Mouse (Mus musculus): ENCODE measurements around the gene Ripply3. TPM values are rescaled to one million over a fixed set of nuclear protein-coding genes. Genes with fewer than 3 reads are reported as not detected.

Ripply3 gene
- polyA plus RNA-seq, 1 experiment from 2014 or later, result 73.9 TPM

GRCm38 (mm10) chr16:94356046-94356445 is 27.8 kb downstream of the Ripply3 start:
- Histone ChIP-seq H3K4me3 (ENCODE audit: low read depth, low read length) (no peak overlapping the region), H3K4me2 (replicated peaks; ENCODE audit: low read depth, low read length) (no peak overlapping the region), H3K9me3 (ENCODE audit: low read length) (no peaks in the 10 kb centered on the region), H3K27ac (ENCODE audit: low read length) (no peak overlapping the region), H3K4me1 (ENCODE audit: insufficient read depth, low read depth, low read length) (no peaks in the 10 kb centered on the region), H3K27me3 (replicated peaks; ENCODE audit: insufficient read depth, low read length) (no peaks in the 10 kb centered on the region), H3K9ac (replicated peaks; ENCODE audit: low read depth) (no peak overlapping the region), H3K36me3 (ENCODE audit: insufficient read depth, low read length) (no peaks in the 10 kb centered on the region)
- DNase-seq (ENCODE audit: low spot score), result no peak
- TF ChIP-seq CTCF (IDR thresholded peaks at IDR 0.05) (no peak), EP300 (IDR thresholded peaks at IDR 0.05) (no peak)
- 19% methylated on average over 7 of the region's 7 CpGs for WGBS
- no peak for ATAC-seq

- no peak overlapping the region for H3K9ac ChIP-seq (replicated peaks; ENCODE audit: low read depth)
- no peaks in the 10 kb centered on the region for H3K36me3 ChIP-seq (ENCODE audit: insufficient read depth, low read length)
- DNase-seq (ENCODE audit: low spot score), result no peak
- no peak for ATAC-seq
- no peaks in the 10 kb centered on the region for H3K4me1 ChIP-seq (ENCODE audit: insufficient read depth, low read depth, low read length)
- WGBS, result 41% methylated on average over 11 of the region's 11 CpGs
- TF ChIP-seq CTCF (IDR thresholded peaks at IDR 0.05) (no peak), EP300 (IDR thresholded peaks at IDR 0.05) (no peak)
- H3K27ac ChIP-seq (ENCODE audit: low read length), result no peak overlapping the region
- no peak overlapping the region for H3K4me2 ChIP-seq (replicated peaks; ENCODE audit: low read depth, low read length)
- H3K9me3 ChIP-seq (ENCODE audit: low read length), result no peaks in the 10 kb centered on the region
- no peak overlapping the region for H3K4me3 ChIP-seq (ENCODE audit: low read depth, low read length)
- H3K27me3 ChIP-seq (replicated peaks; ENCODE audit: insufficient read depth, low read length), result no peaks in the 10 kb centered on the region
Observed at GRCm38 (mm10) chr16:94356776-94357494, 28.7 kb downstream of the Ripply3 start.

GRCm38 (mm10) chr16:94358091-94358490 is 29.9 kb downstream of the Ripply3 start:
- ATAC-seq, result no peak
- Histone ChIP-seq H3K9me3 (ENCODE audit: low read length) (no peaks in the 10 kb centered on the region), H3K4me3 (ENCODE audit: low read depth, low read length) (no peak overlapping the region), H3K36me3 (ENCODE audit: insufficient read depth, low read length) (no peaks in the 10 kb centered on the region), H3K9ac (replicated peaks; ENCODE audit: low read depth) (no peak overlapping the region), H3K4me1 (ENCODE audit: insufficient read depth, low read depth, low read length) (no peaks in the 10 kb centered on the region), H3K4me2 (replicated peaks; ENCODE audit: low read depth, low read length) (no peak overlapping the region), H3K27ac (ENCODE audit: low read length) (no peak overlapping the region), H3K27me3 (replicated peaks; ENCODE audit: insufficient read depth, low read length) (no peaks in the 10 kb centered on the region)
- TF ChIP-seq EP300 (IDR thresholded peaks at IDR 0.05) (no peak), CTCF (IDR thresholded peaks at IDR 0.05) (no peak)
- DNase-seq (ENCODE audit: low spot score), result no peak
- 78% methylated on average over 3 of the region's 3 CpGs for WGBS

- H3K4me2 ChIP-seq (replicated peaks; ENCODE audit: low read depth, low read length), result no peak overlapping the region
- no peak overlapping the region for H3K4me3 ChIP-seq (ENCODE audit: low read depth, low read length)
- H3K36me3 ChIP-seq (ENCODE audit: insufficient read depth, low read length), result no peaks in the 10 kb centered on the region
- no peak overlapping the region for H3K9ac ChIP-seq (replicated peaks; ENCODE audit: low read depth)
- H3K27ac ChIP-seq (ENCODE audit: low read length), result no peak overlapping the region
- H3K4me1 ChIP-seq (ENCODE audit: insufficient read depth, low read depth, low read length), result no peaks in the 10 kb centered on the region
- 80% methylated on average over 13 of the region's 13 CpGs for WGBS
- ATAC-seq (no peak), DNase-seq (ENCODE audit: low spot score) (no peak)
- TF ChIP-seq EP300 (IDR thresholded peaks at IDR 0.05) (no peak), CTCF (IDR thresholded peaks at IDR 0.05) (no peak)
- H3K27me3 ChIP-seq (replicated peaks; ENCODE audit: insufficient read depth, low read length), result no peaks in the 10 kb centered on the region
- no peaks in the 10 kb centered on the region for H3K9me3 ChIP-seq (ENCODE audit: low read length)
Observed at GRCm38 (mm10) chr16:94360578-94361350, 32.5 kb downstream of the Ripply3 start.

GRCm38 (mm10) chr16:94362174-94362873 is 34.1 kb downstream of the Ripply3 start:
- TF ChIP-seq CTCF (IDR thresholded peaks at IDR 0.05) (no peak), EP300 (IDR thresholded peaks at IDR 0.05) (no peak)
- WGBS, result 41% methylated on average over 10 of the region's 10 CpGs
- Histone ChIP-seq H3K36me3 (ENCODE audit: insufficient read depth, low read length) (no peaks in the 10 kb centered on the region), H3K27ac (ENCODE audit: low read length) (no peak overlapping the region), H3K9ac (replicated peaks; ENCODE audit: low read depth) (no peak overlapping the region), H3K27me3 (replicated peaks; ENCODE audit: insufficient read depth, low read length) (no peaks in the 10 kb centered on the region), H3K4me1 (ENCODE audit: insufficient read depth, low read depth, low read length) (no peaks in the 10 kb centered on the region), H3K4me3 (ENCODE audit: low read depth, low read length) (no peak overlapping the region), H3K9me3 (ENCODE audit: low read length) (no peaks in the 10 kb centered on the region), H3K4me2 (replicated peaks; ENCODE audit: low read depth, low read length) (no peak overlapping the region)
- DNase-seq (ENCODE audit: low spot score) (peak; percentile 36), ATAC-seq (peak; percentile 76)

- Histone ChIP-seq H3K27ac (ENCODE audit: low read length) (no peak overlapping the region), H3K9me3 (ENCODE audit: low read length) (no peaks in the 10 kb centered on the region), H3K27me3 (replicated peaks; ENCODE audit: insufficient read depth, low read length) (no peaks in the 10 kb centered on the region), H3K4me3 (ENCODE audit: low read depth, low read length) (no peak overlapping the region), H3K36me3 (ENCODE audit: insufficient read depth, low read length) (no peaks in the 10 kb centered on the region), H3K4me2 (replicated peaks; ENCODE audit: low read depth, low read length) (no peak overlapping the region), H3K4me1 (ENCODE audit: insufficient read depth, low read depth, low read length) (no peaks in the 10 kb centered on the region), H3K9ac (replicated peaks; ENCODE audit: low read depth) (no peak overlapping the region)
- ATAC-seq (no peak), DNase-seq (ENCODE audit: low spot score) (no peak)
- no peak for TF ChIP-seq CTCF (IDR thresholded peaks at IDR 0.05)
- no peak for TF ChIP-seq EP300 (IDR thresholded peaks at IDR 0.05)
- 87% methylated on average over 4 of the region's 4 CpGs for WGBS
Observed at GRCm38 (mm10) chr16:94363814-94364213, 35.6 kb downstream of the Ripply3 start.

Data from lung, postnatal 0 days (tissue).